Mouse (Mus musculus): ENCODE measurements around the gene Fpgs.

GRCm38 (mm10) chr2:32667775-32668174, 36.2 kb downstream of the Fpgs start:
- TF ChIP-seq POLR2AphosphoS2 (IDR thresholded peaks at IDR 0.05; ENCODE audit: insufficient read length, low read depth) (no peak), POLR2A (IDR thresholded peaks at IDR 0.05; ENCODE audit: insufficient read length, low read depth) (no peak), MAX (IDR thresholded peaks at IDR 0.05; ENCODE audit: low read depth) (no peak), USF1 (IDR thresholded peaks at IDR 0.05; ENCODE audit: low read depth) (no peak), TCF12 (IDR thresholded peaks at IDR 0.05; ENCODE audit: insufficient read depth, poor library complexity, severe bottlenecking) (no peak), MYOG (IDR thresholded peaks at IDR 0.05; ENCODE audit: control insufficient read depth in 1 of 3, insufficient read depth in 1 of 3, insufficient read length in 2 of 3, low read depth in 2 of 3) (no peak), E2F4 (IDR thresholded peaks at IDR 0.05; ENCODE audit: insufficient read depth) (no peak)
